ENCODE assay signal across 33 mouse cellular contexts in the genomic region with DNA sequence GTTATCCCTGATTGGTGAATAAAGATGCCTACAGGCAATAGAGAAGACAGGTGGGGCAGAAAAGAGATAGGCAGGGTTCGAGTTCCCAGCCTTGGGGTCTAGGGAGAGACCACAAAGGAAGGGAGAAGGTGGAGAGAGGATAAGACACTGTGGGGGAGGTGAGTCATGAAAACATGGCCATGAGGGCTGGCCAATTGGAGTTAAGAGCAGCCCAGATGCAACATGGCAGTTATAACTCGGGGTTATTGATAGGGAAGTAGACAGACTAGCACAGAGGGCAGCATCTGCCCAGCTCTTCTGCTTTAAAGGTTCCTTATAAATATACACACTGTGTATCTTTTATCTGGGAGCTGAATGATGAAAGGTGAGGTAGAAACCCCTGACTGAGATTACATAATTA.
"Had no signal": no experiment of that assay in that cellular context is flagged by ENCODE, and none has a peak within 500 bp of the region (broad histone marks: within the 10 kb centered on the region; RNA-seq: fewer than 3 reads in every experiment).

No protein-coding gene starts in this region.

- H3K4me2 ChIP-seq: heart, embryonic 11.5 days; heart, embryonic 12.5 days; heart, embryonic 13.5 days; heart, embryonic 15.5 days; hindbrain, embryonic 12.5 days; hindbrain, embryonic 13.5 days; hindbrain, embryonic 14.5 days; hindbrain, embryonic 15.5 days; intestine, embryonic 15.5 days; kidney, embryonic 15.5 days had no signal

- H3K9me3 ChIP-seq: heart, embryonic 10.5 days; heart, embryonic 12.5 days; heart, embryonic 13.5 days; heart, embryonic 15.5 days; hindbrain, embryonic 10.5 days; hindbrain, embryonic 13.5 days; hindbrain, embryonic 15.5 days; intestine, embryonic 15.5 days; kidney, embryonic 15.5 days had no signal

- H3K36me3 ChIP-seq: heart, embryonic 10.5 days; heart, embryonic 12.5 days; heart, embryonic 13.5 days; heart, embryonic 15.5 days; hindbrain, embryonic 10.5 days; hindbrain, embryonic 12.5 days; hindbrain, embryonic 13.5 days; hindbrain, embryonic 15.5 days; intestine, embryonic 15.5 days; kidney, embryonic 15.5 days had no signal

- H3K4me1 ChIP-seq: hindbrain, embryonic 12.5 days; hindbrain, embryonic 15.5 days; intestine, embryonic 15.5 days had no signal

- H3K4me3 ChIP-seq: heart, embryonic 10.5 days; heart, embryonic 12.5 days; heart, embryonic 13.5 days; heart, embryonic 15.5 days; hindbrain, embryonic 10.5 days; hindbrain, embryonic 12.5 days; hindbrain, embryonic 13.5 days; hindbrain, embryonic 15.5 days; intestine, embryonic 15.5 days; kidney, embryonic 15.5 days; layer of hippocampus, adult 2 months had no signal

- H3K27me3 ChIP-seq: heart, embryonic 12.5 days; hindbrain, embryonic 12.5 days; hindbrain, embryonic 13.5 days; hindbrain, embryonic 15.5 days; intestine, embryonic 15.5 days; kidney, embryonic 15.5 days had no signal

- DNase-seq: heart, postnatal 10 days; heart, postnatal 14 days; heart, postnatal 36 days; heart, postnatal 4 days; kidney, adult 11 months; kidney, adult 18-20 months; kidney, adult 2 months; kidney, adult 8-10 months; kidney, adult 9 months; kidney, postnatal 10 days; kidney, postnatal 14 days; kidney, postnatal 25 days; kidney, postnatal 36 days; kidney, postnatal 4 days had no signal

- H3K27ac ChIP-seq: heart, embryonic 10.5 days; heart, embryonic 13.5 days; heart, embryonic 15.5 days; hindbrain, embryonic 10.5 days; hindbrain, embryonic 12.5 days; hindbrain, embryonic 13.5 days; hindbrain, embryonic 14.5 days; hindbrain, embryonic 15.5 days; hindbrain, postnatal 0 days; intestine, embryonic 15.5 days; kidney, embryonic 15.5 days; kidney, postnatal 0 days; layer of hippocampus, adult 2 months had no signal

- H3K9ac ChIP-seq: heart, embryonic 12.5 days; heart, embryonic 13.5 days; heart, embryonic 15.5 days; hindbrain, embryonic 12.5 days; hindbrain, embryonic 13.5 days; hindbrain, embryonic 14.5 days; hindbrain, embryonic 15.5 days; intestine, embryonic 15.5 days; kidney, embryonic 15.5 days had no signal

- ATAC-seq: hindbrain, embryonic 16.5 days; hindbrain, postnatal 0 days; inflammation-experienced regulatory T-cells, adult 6 months; intestine, embryonic 15.5 days; intestine, embryonic 16.5 days; intestine, postnatal 0 days had no signal
